Mouse (Mus musculus): ENCODE measurements around the gene Fam234b.

GRCm38 (mm10) chr6:135218330-135218729 is 20.6 kb downstream of the Fam234b start:
- no peak for TF ChIP-seq CTCF (IDR thresholded peaks at IDR 0.05; ENCODE audit: low read depth)
- no peak for TF ChIP-seq EP300 (IDR thresholded peaks at IDR 0.05; ENCODE audit: low read depth)

Measured in liver, postnatal 0 days (tissue).